Comparison of ENCODE assay signal across 26 mouse cellular contexts in genomic region chr12:33779898-33780297, GRCm38 (mm10).
"Had no signal": no experiment of that assay in that cellular context is flagged by ENCODE, and none has a peak within 500 bp of the region (broad histone marks: within the 10 kb centered on the region; RNA-seq: fewer than 3 reads in every experiment).

No protein-coding gene starts in this region.

- H3K4me1 ChIP-seq: heart, embryonic 10.5 days; heart, embryonic 12.5 days; intestine, embryonic 15.5 days; liver, embryonic 13.5 days; liver, embryonic 15.5 days had no signal

- H3K4me2 ChIP-seq: heart, embryonic 12.5 days; hindbrain, embryonic 12.5 days; hindbrain, embryonic 14.5 days; intestine, embryonic 15.5 days; limb, embryonic 13.5 days; liver, embryonic 11.5 days; liver, embryonic 13.5 days; liver, embryonic 15.5 days had no signal

- H3K9ac ChIP-seq: heart, embryonic 12.5 days; hindbrain, embryonic 12.5 days; hindbrain, embryonic 14.5 days; intestine, embryonic 15.5 days; limb, embryonic 13.5 days; liver, embryonic 13.5 days; liver, embryonic 15.5 days; liver, postnatal 0 days had no signal

- DNase-seq: gastrocnemius, postnatal 14 days; gastrocnemius, postnatal 36 days; heart, adult 11 months; heart, postnatal 10 days; heart, postnatal 4 days; kidney, adult 18-20 months; kidney, adult 8-10 months; kidney, postnatal 14 days; kidney, postnatal 36 days; left cerebral cortex, postnatal 4 days; liver; liver, embryonic 13.5 days; liver, postnatal 0 days had no signal

- ATAC-seq: hindbrain, embryonic 16.5 days; inflammation-experienced regulatory T-cells, adult 6 months; intestine, embryonic 15.5 days; intestine, postnatal 0 days; liver, postnatal 0 days had no signal

- H3K9me3 ChIP-seq: heart, embryonic 10.5 days; heart, embryonic 12.5 days; hindbrain, embryonic 12.5 days; intestine, embryonic 15.5 days; limb, embryonic 13.5 days; liver, embryonic 13.5 days; liver, embryonic 15.5 days had no signal

- H3K36me3 ChIP-seq: heart, embryonic 10.5 days; heart, embryonic 12.5 days; hindbrain, embryonic 10.5 days; hindbrain, embryonic 12.5 days; intestine, embryonic 15.5 days; limb, embryonic 13.5 days; liver, embryonic 13.5 days; liver, embryonic 15.5 days had no signal

- H3K27me3 ChIP-seq: heart, embryonic 12.5 days; hindbrain, embryonic 12.5 days; intestine, embryonic 15.5 days; limb, embryonic 13.5 days; liver, embryonic 13.5 days; liver, embryonic 15.5 days had no signal

- H3K4me3 ChIP-seq: heart, embryonic 10.5 days; heart, embryonic 12.5 days; hindbrain, embryonic 10.5 days; hindbrain, embryonic 12.5 days; intestine, embryonic 15.5 days; layer of hippocampus, adult 2 months; limb, embryonic 13.5 days; liver, embryonic 13.5 days; liver, embryonic 15.5 days had no signal

- H3K27ac ChIP-seq: heart, embryonic 10.5 days; hindbrain, embryonic 10.5 days; hindbrain, embryonic 12.5 days; hindbrain, embryonic 14.5 days; intestine, embryonic 15.5 days; layer of hippocampus, adult 2 months; limb, embryonic 13.5 days; liver, embryonic 13.5 days; liver, embryonic 15.5 days had no signal
